26 mouse cellular contexts compared by ENCODE assay signal in genomic region chr5:144859284-144859683, GRCm38 (mm10).
DNase-seq lines count a peak whose midpoint lies in the region; ATAC-seq lines count a peak whose summit lies in the region.
"Had no signal": no experiment of that assay in that cellular context is flagged by ENCODE, and none has a peak within 500 bp of the region (broad histone marks: within the 10 kb centered on the region; RNA-seq: fewer than 3 reads in every experiment).

No protein-coding gene starts in this region.

- no peak overlapping the region for H3K27ac ChIP-seq in heart, embryonic 11.5 days (ENCODE audit: low read depth, low read length)
- no peak overlapping the region for H3K27ac ChIP-seq in kidney, embryonic 16.5 days (ENCODE audit: low read length)
- no peak overlapping the region for H3K27ac ChIP-seq in kidney, embryonic 14.5 days (ENCODE audit: low read depth, low read length)
- H3K27ac ChIP-seq: embryonic facial prominence, embryonic 10.5 days; embryonic facial prominence, embryonic 13.5 days; forebrain, embryonic 12.5 days; forebrain, embryonic 15.5 days; heart, embryonic 15.5 days; hindbrain, embryonic 14.5 days; hindbrain, postnatal 0 days had no signal

- intact Hi-C loops in heart, postnatal 14 days (cut with DNase I), result no loop called here

- no peak for ATAC-seq in heart, embryonic 11.5 days (replicated peaks; ENCODE audit: insufficient number of reproducible peaks, low FRiP score, low TSS enrichment)
- 0 out of 2 replicates have a peak, but pooled peaks have one; percentile 42 for ATAC-seq in kidney, embryonic 16.5 days (ENCODE audit: low FRiP score, low TSS enrichment)
- no peak for ATAC-seq in kidney, embryonic 14.5 days (ENCODE audit: low FRiP score, low TSS enrichment)
- ATAC-seq: activated CD4-positive, CD25-positive, alpha-beta regulatory T cell, adult 4 months; forebrain, embryonic 15.5 days; hindbrain, postnatal 0 days; inflammation-experienced regulatory T-cells, adult 6 months had no signal

- H3K4me1 ChIP-seq in heart, embryonic 11.5 days (ENCODE audit: control insufficient read depth, insufficient read depth, low read length), result peaks cover 5% of the 10 kb centered on the region; the same call in 1 of the 2 replicates
- no peaks in the 10 kb centered on the region for H3K4me1 ChIP-seq in kidney, embryonic 16.5 days (ENCODE audit: insufficient read depth, low read length)
- H3K4me1 ChIP-seq in kidney, embryonic 14.5 days (ENCODE audit: control insufficient read depth, insufficient read depth, low read length), result no peaks in the 10 kb centered on the region
- H3K4me1 ChIP-seq: embryonic facial prominence, embryonic 10.5 days; embryonic facial prominence, embryonic 13.5 days; forebrain, embryonic 12.5 days; forebrain, embryonic 15.5 days had no signal

- no peak overlapping the region for H3K9ac ChIP-seq in heart, embryonic 11.5 days (ENCODE audit: low read depth, low read length)
- H3K9ac ChIP-seq in kidney, embryonic 16.5 days (replicated peaks; ENCODE audit: low read length), result no peak overlapping the region
- no peak overlapping the region for H3K9ac ChIP-seq in kidney, embryonic 14.5 days (ENCODE audit: low read depth, low read length)
- H3K9ac ChIP-seq: embryonic facial prominence, embryonic 13.5 days; forebrain, embryonic 12.5 days; forebrain, embryonic 15.5 days; heart, embryonic 15.5 days; hindbrain, embryonic 14.5 days had no signal

- DNase-seq in heart, adult 11 months, result peak; percentile 94
- DNase-seq in heart, adult 8-10 months (ENCODE audit: low spot score), result no peak
- DNase-seq in heart, postnatal 14 days, result peak; percentile 46 to 47
- DNase-seq in kidney, postnatal 14 days, result peak; percentile 58
- DNase-seq in kidney, adult 9 months, result no peak
- DNase-seq: adrenal gland, adult 8-10 months; adrenal gland, postnatal 25 days; cerebellum, adult 11-12 months; cerebellum, adult 8-10 months; cerebellum, postnatal 10 days; cerebellum, postnatal 36 days; embryo, embryonic 11 days; gastrocnemius, postnatal 25 days had no signal

- H3K27me3 ChIP-seq in heart, embryonic 11.5 days (ENCODE audit: control insufficient read depth, insufficient read depth, low read length), result no peaks in the 10 kb centered on the region
- no peaks in the 10 kb centered on the region for H3K27me3 ChIP-seq in kidney, embryonic 16.5 days (ENCODE audit: insufficient read depth, low read length)
- H3K27me3 ChIP-seq in kidney, embryonic 14.5 days (ENCODE audit: control insufficient read depth, insufficient read depth, low read length), result no peaks in the 10 kb centered on the region
- H3K27me3 ChIP-seq: embryonic facial prominence, embryonic 13.5 days; forebrain, embryonic 12.5 days; forebrain, embryonic 15.5 days; heart, embryonic 15.5 days had no signal

- H3K4me3 ChIP-seq in heart, embryonic 11.5 days (ENCODE audit: low read depth, low read length), result no peak overlapping the region
- no peak overlapping the region for H3K4me3 ChIP-seq in kidney, embryonic 16.5 days (ENCODE audit: low read length)
- H3K4me3 ChIP-seq in kidney, embryonic 14.5 days (ENCODE audit: low read length), result no peak overlapping the region
- H3K4me3 ChIP-seq: embryonic facial prominence, embryonic 10.5 days; embryonic facial prominence, embryonic 13.5 days; erythroblast, embryonic 14.5 days; forebrain, embryonic 12.5 days; forebrain, embryonic 15.5 days; heart, embryonic 15.5 days had no signal

- H3K36me3 ChIP-seq in heart, embryonic 11.5 days (ENCODE audit: control insufficient read depth, insufficient read depth, low read length), result peaks cover 51% of the 10 kb centered on the region
- H3K36me3 ChIP-seq in kidney, embryonic 16.5 days (ENCODE audit: insufficient read depth, low read length), result peaks cover 63% of the 10 kb centered on the region
- peaks cover 67% of the 10 kb centered on the region for H3K36me3 ChIP-seq in kidney, embryonic 14.5 days (ENCODE audit: control insufficient read depth, insufficient read depth, low read length)

- H3K4me2 ChIP-seq in heart, embryonic 11.5 days, result no peak overlapping the region
- no peak overlapping the region for H3K4me2 ChIP-seq in kidney, embryonic 16.5 days (replicated peaks; ENCODE audit: low read depth, low read length)
- no peak overlapping the region for H3K4me2 ChIP-seq in kidney, embryonic 14.5 days (replicated peaks; ENCODE audit: low read depth, low read length)
- H3K4me2 ChIP-seq: embryonic facial prominence, embryonic 13.5 days; forebrain, embryonic 12.5 days; forebrain, embryonic 15.5 days; heart, embryonic 15.5 days; hindbrain, embryonic 14.5 days had no signal

- WGBS in heart, embryonic 11.5 days (ENCODE audit: insufficient replicate concordance), result 91% methylated on average over 9 of the region's 9 CpGs
- WGBS in kidney, embryonic 16.5 days, result 76% methylated on average over 9 of the region's 9 CpGs
- 83% methylated on average over 9 of the region's 9 CpGs for whole genome bisulfite sequencing in kidney, embryonic 14.5 days

- no peaks in the 10 kb centered on the region for H3K9me3 ChIP-seq in heart, embryonic 11.5 days (replicated peaks; ENCODE audit: control insufficient read depth, low read length)
- H3K9me3 ChIP-seq in kidney, embryonic 16.5 days (ENCODE audit: low read length), result peaks cover 13% of the 10 kb centered on the region
- H3K9me3 ChIP-seq in kidney, embryonic 14.5 days (ENCODE audit: control insufficient read depth, low read length), result peaks cover 14% of the 10 kb centered on the region
- H3K9me3 ChIP-seq: forebrain, embryonic 12.5 days; forebrain, embryonic 15.5 days; heart, embryonic 15.5 days had no signal

Comparison
In these comparisons a context has a peak if more than half of its experiments do, and no peak if none do; other contexts are left out.
1. DNase-seq: peak in heart, adult 11 months (single experiment), heart, postnatal 14 days (2 of 2) and kidney, postnatal 14 days (single experiment); none in heart, adult 8-10 months (single experiment) and kidney, adult 9 months (single experiment).